Mouse (Mus musculus) fat pad, adult 2 months (tissue): ENCODE data around the gene Mical2.

Experiments used
- DNase-seq: peaks from one replicate; pipeline ENCODE4 v3.0.0-alpha.2; 2011; ENCODE audit warnings: low read depth, low spot score; ENCODE audit errors: extremely low read depth

The Mical2 gene

DNA sequence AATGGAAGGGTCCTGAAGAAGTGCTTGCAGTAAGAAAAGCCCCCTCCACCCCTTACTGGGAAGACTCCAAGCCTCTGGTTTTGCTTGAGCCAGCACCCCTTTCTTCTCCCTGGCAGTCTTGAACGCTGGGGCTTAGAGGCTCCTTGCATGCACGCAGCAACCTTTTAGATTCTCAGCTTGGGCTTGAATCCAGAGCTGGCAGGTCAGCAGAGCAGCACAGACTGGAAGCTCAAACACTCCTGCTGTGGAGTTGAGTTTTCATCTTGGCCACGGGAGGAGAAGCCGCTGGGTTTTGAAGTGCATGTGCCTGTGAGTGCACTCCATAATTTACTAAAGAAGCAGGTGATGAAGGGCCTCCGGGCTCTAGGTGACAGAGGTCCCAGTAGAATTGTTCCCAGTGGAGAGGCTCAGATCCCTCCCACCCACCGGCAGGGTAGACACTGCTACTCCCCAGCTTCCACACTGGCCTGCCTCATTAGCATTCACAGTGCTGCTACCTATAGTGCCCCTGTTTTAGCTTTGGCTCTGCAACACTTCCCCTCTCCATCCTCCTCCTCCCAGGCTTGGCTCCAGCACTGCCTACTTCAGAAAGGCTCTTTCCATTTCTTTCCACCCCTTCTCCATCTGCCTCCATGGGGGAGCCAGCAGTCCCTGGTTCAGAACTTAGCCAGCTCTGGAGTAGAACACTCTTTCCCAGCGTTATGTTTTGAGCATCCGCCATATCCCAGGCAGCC is 15.7 kb downstream of the Mical2 start:
- DNase-seq: no peak

- DNase-seq: no peak
These were observed 16.3 kb downstream of the Mical2 start for GRCm38 (mm10) chr7:112241945-112242329.

- no peak for DNase-seq
These were observed 16.9 kb downstream of the Mical2 start for GRCm38 (mm10) chr7:112242587-112242986.

- no peak for DNase-seq
These were observed 18.4 kb downstream of the Mical2 start for GRCm38 (mm10) chr7:112244071-112244470.

DNA sequence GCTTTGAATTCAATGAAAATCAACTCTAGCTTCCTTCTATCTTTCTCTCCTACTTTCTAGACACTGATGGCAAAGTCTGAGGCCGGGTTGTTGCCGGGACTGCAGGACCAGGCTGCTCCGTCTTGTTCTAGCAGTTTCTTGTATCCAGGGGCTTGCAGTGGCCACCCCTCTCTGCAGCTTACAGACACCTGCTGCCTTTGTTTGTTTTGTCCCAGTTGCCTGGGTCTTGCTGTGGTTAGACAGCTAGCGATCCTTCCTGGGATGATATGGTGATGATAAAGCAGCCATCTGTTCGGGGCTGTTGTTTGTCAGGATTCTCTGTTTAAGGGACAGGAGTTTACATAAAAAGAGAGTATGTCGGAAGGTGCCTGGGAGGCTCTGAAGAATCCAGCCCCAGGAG is 19.0 kb downstream of the Mical2 start:
- DNase-seq: no peak

GRCm38 (mm10) chr7:112245839-112246438 is 20.3 kb downstream of the Mical2 start:
- DNase-seq: no peak

- DNase-seq: peak; percentile 98
These were observed 20.8 kb downstream of the Mical2 start for GRCm38 (mm10) chr7:112246442-112246841.

GRCm38 (mm10) chr7:112247890-112248289 is 22.2 kb downstream of the Mical2 start:
- no peak for DNase-seq

- DNase-seq: no peak
These were observed 23.8 kb downstream of the Mical2 start for GRCm38 (mm10) chr7:112249476-112249875.

DNA sequence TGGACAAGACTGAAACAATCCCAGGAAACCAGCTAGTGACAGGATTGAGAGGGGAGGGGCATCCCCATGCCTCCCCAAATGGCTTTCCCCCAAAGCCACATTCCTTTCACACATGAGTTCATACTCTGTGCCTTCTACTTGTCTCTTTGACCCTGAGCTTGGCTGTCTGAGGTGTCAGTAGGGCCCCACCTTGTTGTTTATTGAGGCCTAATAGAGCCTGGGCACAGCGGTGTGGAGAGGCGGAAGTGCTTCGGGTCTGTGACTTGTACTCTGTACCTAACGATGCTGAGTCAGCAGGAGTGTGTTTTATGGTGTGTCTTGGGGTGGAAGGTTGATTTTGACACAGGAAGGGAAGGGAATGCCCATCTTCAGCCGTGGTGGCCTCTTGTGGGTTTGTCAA is 26.4 kb downstream of the Mical2 start:
- DNase-seq: no peak

- DNase-seq: no peak
These were observed 28.6 kb downstream of the Mical2 start for GRCm38 (mm10) chr7:112254233-112254632.

- DNase-seq: no peak
These were observed 29.7 kb downstream of the Mical2 start for GRCm38 (mm10) chr7:112255248-112255866.

DNA sequence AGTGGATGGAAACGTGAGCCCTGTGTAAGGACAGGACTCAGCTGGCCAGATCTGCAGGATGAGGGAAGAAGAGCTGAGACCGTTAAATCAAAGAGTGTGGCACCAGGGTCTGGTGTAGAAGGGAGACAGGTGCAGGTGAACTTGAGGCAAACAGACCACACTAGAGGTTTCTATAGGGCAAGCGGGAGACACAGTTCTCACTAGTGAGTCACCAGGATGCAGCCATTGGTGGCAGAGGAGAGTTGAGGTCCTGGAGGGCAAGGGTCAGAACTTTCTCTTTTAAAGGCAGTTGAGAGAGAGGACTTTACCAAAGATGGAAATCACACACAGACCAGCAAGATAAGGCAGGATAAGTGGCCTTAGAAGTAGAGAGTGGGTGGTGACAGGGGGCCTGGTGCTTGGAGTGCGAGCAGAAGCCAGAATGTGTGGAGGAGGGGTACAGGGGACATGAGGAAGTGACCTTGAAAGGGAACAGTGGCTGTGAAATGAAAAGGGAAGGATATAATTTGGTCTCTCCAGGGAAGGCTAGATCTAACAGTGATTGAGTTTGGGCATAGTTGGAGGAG is 32.8 kb downstream of the Mical2 start:
- no peak for DNase-seq

GRCm38 (mm10) chr7:112259286-112259685 is 33.6 kb downstream of the Mical2 start:
- no peak for DNase-seq

DNA sequence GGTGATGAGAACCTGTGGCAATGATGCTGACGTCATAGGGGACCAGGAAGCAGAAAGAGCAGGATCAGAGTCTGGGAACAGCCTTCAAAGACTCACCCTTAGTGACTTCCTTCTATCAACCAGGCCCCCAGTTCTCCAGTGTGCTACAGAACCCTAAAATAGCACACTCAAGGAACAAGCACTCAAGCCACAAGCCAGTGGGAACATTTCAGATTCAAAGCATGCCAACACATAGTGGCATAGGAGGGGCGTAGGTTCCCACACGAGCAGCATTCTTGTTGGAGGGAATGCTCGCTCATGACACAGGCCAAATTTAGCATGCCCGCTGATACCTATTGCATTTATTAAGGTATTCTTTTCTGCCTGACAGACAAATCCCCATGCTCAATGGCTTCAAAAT is 35.5 kb downstream of the Mical2 start:
- no peak for DNase-seq

DNA sequence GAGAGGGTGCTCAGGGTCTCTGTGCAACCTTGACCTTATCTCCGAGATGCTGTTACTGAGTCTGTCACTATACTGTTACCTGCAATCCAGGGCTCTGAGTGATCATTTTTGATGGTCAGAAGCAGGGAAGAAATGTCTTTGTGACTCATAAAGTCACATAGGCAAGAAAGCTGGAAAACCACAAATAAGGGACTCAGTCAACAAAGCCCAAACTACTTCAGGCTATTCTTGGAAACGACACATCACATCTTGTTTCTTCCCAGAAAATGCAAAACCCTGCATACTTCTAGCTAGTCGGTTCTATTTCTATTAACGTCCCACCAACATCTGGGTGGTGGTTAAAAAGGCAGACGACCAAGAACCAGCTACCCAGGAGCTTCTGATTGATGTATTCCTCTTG is 41.6 kb downstream of the Mical2 start:
- no peak for DNase-seq

DNA sequence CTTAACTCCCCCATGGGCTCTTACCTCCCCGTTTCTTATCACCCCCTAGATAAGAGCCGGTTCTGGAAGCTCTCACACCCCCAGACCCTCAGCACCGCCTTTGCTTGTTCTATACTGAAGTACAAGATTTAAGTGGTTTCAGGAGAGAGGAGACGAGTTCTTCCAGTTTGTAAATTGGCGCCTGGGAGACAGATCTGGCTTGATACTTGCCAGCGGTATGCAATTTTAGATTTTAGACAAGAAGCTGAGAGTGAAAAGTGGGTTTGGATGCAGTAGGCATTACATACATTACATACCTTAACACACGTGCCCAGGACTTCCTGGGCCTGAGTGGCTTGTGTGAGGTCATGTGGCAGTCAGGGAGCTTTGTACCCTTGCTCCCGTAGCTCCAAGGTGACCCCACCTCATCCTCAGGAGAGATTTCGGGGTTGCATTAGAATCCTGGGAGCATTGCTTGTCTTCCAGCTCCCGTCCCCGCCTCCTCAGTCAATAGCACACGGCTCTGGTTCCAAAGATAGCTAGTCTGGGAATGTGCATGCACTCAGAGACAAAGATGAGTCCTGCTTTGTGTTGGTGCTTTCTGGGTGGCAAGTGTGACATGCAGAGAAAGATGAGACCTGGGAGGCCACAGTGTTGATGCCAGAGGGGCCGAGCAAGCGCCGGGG is 43.2 kb downstream of the Mical2 start:
- DNase-seq: no peak

DNA sequence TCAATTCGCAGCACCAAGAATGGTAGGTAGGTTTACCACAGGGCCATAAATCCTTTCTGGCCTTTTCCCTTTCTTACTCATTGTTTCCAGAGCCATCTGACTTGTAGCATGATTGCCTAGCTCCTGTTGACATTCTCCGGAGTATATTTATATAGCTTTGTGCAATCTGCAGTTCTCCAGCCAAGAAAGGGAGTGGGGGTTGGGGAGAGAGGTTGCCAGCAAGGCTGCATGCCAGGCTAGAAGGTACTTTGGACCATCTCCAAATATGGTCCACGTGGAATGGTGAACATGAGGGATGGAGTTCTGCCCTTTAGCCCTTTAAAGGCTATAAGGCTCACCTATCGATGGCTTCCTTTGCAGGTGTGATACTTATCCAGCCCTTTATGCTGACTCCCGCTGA is 45.2 kb downstream of the Mical2 start:
- no peak for DNase-seq

DNA sequence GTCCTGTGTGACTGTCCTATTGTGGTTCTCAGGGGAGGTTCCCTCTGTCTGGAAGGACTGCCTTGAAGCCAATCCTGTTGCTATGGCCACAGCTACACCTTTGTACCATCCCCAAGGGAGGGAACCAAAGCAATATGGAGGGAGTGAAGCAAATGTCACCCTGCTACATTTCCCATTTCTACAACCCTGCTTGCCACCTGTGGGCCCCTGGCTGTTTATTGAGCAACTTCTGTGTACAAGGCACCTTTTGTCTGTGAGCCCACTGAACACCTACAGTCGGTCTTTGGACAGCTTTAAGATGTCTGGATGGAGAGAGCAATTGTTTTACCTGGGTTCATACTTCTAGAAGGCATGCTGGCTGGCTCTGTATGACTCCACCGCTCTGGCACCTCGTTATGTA is 46.0 kb downstream of the Mical2 start:
- peak; percentile 88 for DNase-seq

GRCm38 (mm10) chr7:112272692-112273091 is 47.0 kb downstream of the Mical2 start:
- DNase-seq: no peak

GRCm38 (mm10) chr7:112273451-112273850 is 47.8 kb downstream of the Mical2 start:
- no peak for DNase-seq

- DNase-seq: no peak
These were observed 49.0 kb downstream of the Mical2 start for GRCm38 (mm10) chr7:112274611-112275010.
